Mouse (Mus musculus) forebrain, embryonic 10.5 days (tissue): Measurements from ENCODE around the gene Cdk6. TPM values are rescaled to one million over a fixed set of nuclear protein-coding genes. Genes with fewer than 3 reads are reported as not detected.

Source experiments
- DNase-seq: peaks from one replicate; pipeline ENCODE4 v3.0.0-alpha.2; 2017; ENCODE audit warnings: low spot score; ENCODE audit errors: extremely low spot score
- H3K27ac ChIP-seq: fragments of 300-500 bp; sonication (generic); 2 replicates; pipeline ENCODE4 v1.5.1; 2016; ENCODE audit warnings: mild to moderate bottlenecking
- H3K27me3 ChIP-seq: fragments of 300-500 bp; sonication (generic); 2 replicates; pipeline ENCODE4 v1.6.1; 2016; ENCODE audit warnings: mild to moderate bottlenecking; ENCODE audit not compliant: poor library complexity, severe bottlenecking
- H3K36me3 ChIP-seq: fragments of 300-500 bp; sonication (generic); replicated peaks from 2 replicates; pipeline ENCODE4 v1.6.1; 2016; ENCODE audit warnings: mild to moderate bottlenecking, moderate library complexity
- H3K4me1 ChIP-seq: fragments of 300-500 bp; sonication (generic); 2 replicates; pipeline ENCODE4 v1.6.1; 2016
- H3K4me3 ChIP-seq: fragments of 300-500 bp; sonication (generic); 2 replicates; pipeline ENCODE4 v1.5.1; 2016; ENCODE audit warnings: mild to moderate bottlenecking, moderate library complexity
- H3K9me3 ChIP-seq: fragments of 300-500 bp; sonication (generic); 2 replicates; pipeline ENCODE4 v1.6.1; 2016; ENCODE audit warnings: mild to moderate bottlenecking, moderate library complexity
- WGBS: fragments of 180-500 bp; shearing (Covaris S2); methylation state at CpG from one replicate; pipeline ENCODE4 v1.1.7; 2016; 5-methylcytosine and 5-hydroxymethylcytosine counted together
- polyA plus RNA-seq: library from polyadenylated mRNA; unstranded; fragments of >200 nt; fragmentation: Nextera tagmentation; extraction: Ambion mirVana; gene quantifications from 2 replicates; pipeline ENCODE4 v1.2.1, GENCODE M21; 2016

Cdk6 gene
- polyA plus RNA-seq, 1 experiment from 2014 or later, result 27.5 TPM

- Histone ChIP-seq H3K4me3 (no peak overlapping the region), H3K27me3 (no peaks in the 10 kb centered on the region), H3K36me3 (peaks cover 100% of the 10 kb centered on the region), H3K27ac (no peak overlapping the region), H3K9me3 (peaks cover 7% of the 10 kb centered on the region; the same call in 1 of the 2 replicates), H3K4me1 (no peaks in the 10 kb centered on the region)
- DNase-seq, result no peak
- 92% methylated on average over 2 of the region's 2 CpGs for WGBS
Measured at GRCm38 (mm10) chr5:3577939-3578338, 236.7 kb downstream of the Cdk6 start.

- 97% methylated on average over 7 of the region's 7 CpGs for WGBS
- no peak for DNase-seq
- peaks cover 100% of the 10 kb centered on the region for H3K36me3 ChIP-seq
Measured at GRCm38 (mm10) chr5:3579066-3579465, 237.8 kb downstream of the Cdk6 start.

More at GRCm38 (mm10) chr5:3579066-3579465, 237.8 kb downstream of the Cdk6 start:
- H3K27ac ChIP-seq, result no peak overlapping the region
- H3K4me1 ChIP-seq, result no peaks in the 10 kb centered on the region
- H3K9me3 ChIP-seq, result peaks cover 7% of the 10 kb centered on the region; the same call in 1 of the 2 replicates
- H3K4me3 ChIP-seq, result no peak overlapping the region
- no peaks in the 10 kb centered on the region for H3K27me3 ChIP-seq

Other genes starting within 250 kb of the Cdk6 start
- gene Fam133b, start 202.3 kb downstream of the Cdk6 start, polyA plus RNA-seq, result 35.7 and 39.3 TPM in 2 replicates
- gene 1700109H08Rik, start 230.1 kb downstream of the Cdk6 start, polyA plus RNA-seq, result 3.3 and 3.7 TPM in 2 replicates